Mouse (Mus musculus): ENCODE data around the gene Igfbp1.

Gene Igfbp1

GRCm38 (mm10) chr11:7197491-7197941, at the start of gene Igfbp1:
Gene Igfbp1, plus strand, starts transcription at chr11:7197782.
- DNase-seq (ENCODE audit: low spot score in 2 of 2): no peak

- DNase-seq (ENCODE audit: low spot score in 2 of 2): peak; percentile 5 to 10
Observed at GRCm38 (mm10) chr11:7147945-7148344, 49.6 kb upstream of the Igfbp1 start.

GRCm38 (mm10) chr11:7149471-7149870, 48.1 kb upstream of the Igfbp1 start:
- no peak for DNase-seq (ENCODE audit: low spot score in 2 of 2)

- DNase-seq (ENCODE audit: low spot score in 2 of 2): no peak
Observed at GRCm38 (mm10) chr11:7150511-7150910, 47.1 kb upstream of the Igfbp1 start.

GRCm38 (mm10) chr11:7152371-7152770, 45.2 kb upstream of the Igfbp1 start:
- DNase-seq (ENCODE audit: low spot score in 2 of 2): no peak

- no peak for DNase-seq (ENCODE audit: low spot score in 2 of 2)
Observed at GRCm38 (mm10) chr11:7153081-7153480, 44.5 kb upstream of the Igfbp1 start.

GRCm38 (mm10) chr11:7156427-7156826, 41.2 kb upstream of the Igfbp1 start:
- no peak for DNase-seq (ENCODE audit: low spot score in 2 of 2)

GRCm38 (mm10) chr11:7158196-7158595, 39.4 kb upstream of the Igfbp1 start:
- DNase-seq (ENCODE audit: low spot score in 2 of 2): peak in 1 of 2 experiments; percentile 13

- no peak for DNase-seq (ENCODE audit: low spot score in 2 of 2)
Observed at GRCm38 (mm10) chr11:7160146-7160545, 37.4 kb upstream of the Igfbp1 start.

GRCm38 (mm10) chr11:7160637-7161101, 36.9 kb upstream of the Igfbp1 start:
- DNase-seq (ENCODE audit: low spot score in 2 of 2): no peak

GRCm38 (mm10) chr11:7161502-7162174, 35.9 kb upstream of the Igfbp1 start:
- peak; percentile 15 to 36 for DNase-seq (ENCODE audit: low spot score in 2 of 2)

- no peak for DNase-seq (ENCODE audit: low spot score in 2 of 2)
Observed at GRCm38 (mm10) chr11:7164416-7164815, 33.2 kb upstream of the Igfbp1 start.

- no peak for DNase-seq (ENCODE audit: low spot score in 2 of 2)
Observed at GRCm38 (mm10) chr11:7169645-7170044, 27.9 kb upstream of the Igfbp1 start.

- no peak for DNase-seq (ENCODE audit: low spot score in 2 of 2)
Observed at GRCm38 (mm10) chr11:7173664-7174063, 23.9 kb upstream of the Igfbp1 start.

GRCm38 (mm10) chr11:7178724-7179123, 18.9 kb upstream of the Igfbp1 start:
- no peak for DNase-seq (ENCODE audit: low spot score in 2 of 2)

GRCm38 (mm10) chr11:7179276-7179675, 18.3 kb upstream of the Igfbp1 start:
- no peak for DNase-seq (ENCODE audit: low spot score in 2 of 2)

- DNase-seq (ENCODE audit: low spot score in 2 of 2): no peak
Observed at GRCm38 (mm10) chr11:7182409-7183042, 15.1 kb upstream of the Igfbp1 start.

GRCm38 (mm10) chr11:7184420-7184819, 13.2 kb upstream of the Igfbp1 start:
- no peak for DNase-seq (ENCODE audit: low spot score in 2 of 2)

GRCm38 (mm10) chr11:7187472-7187871, 10.1 kb upstream of the Igfbp1 start:
- no peak for DNase-seq (ENCODE audit: low spot score in 2 of 2)

- no peak for DNase-seq (ENCODE audit: low spot score in 2 of 2)
Observed at GRCm38 (mm10) chr11:7188469-7188868, 9.1 kb upstream of the Igfbp1 start, which contains the start of gene Gm11985. Gene Gm11985, minus strand, starts transcription at chr11:7188569.

- DNase-seq (ENCODE audit: low spot score in 2 of 2): no peak
Observed at GRCm38 (mm10) chr11:7192710-7193109, 4.9 kb upstream of the Igfbp1 start.

GRCm38 (mm10) chr11:7193134-7193533, 4.4 kb upstream of the Igfbp1 start:
- no peak for DNase-seq (ENCODE audit: low spot score in 2 of 2)
